Mouse (Mus musculus) C2C12 (cell line): ENCODE measurements at regions not wholly inside any gene's neighbourhood (a gene's known extent, or its start where the extent isn't known, plus 50 kb on each side); places are given as distances from the start of the nearest gene placed in this dataset.

ENCODE experiments used
- CTCF ChIP-seq: IDR thresholded peaks from one replicate; pipeline ENCODE4 v1.5.1; 2011; ENCODE audit not compliant: control insufficient read depth, insufficient read depth, insufficient read length
- FOSL1 ChIP-seq: IDR thresholded peaks from one replicate; pipeline ENCODE4 v1.8.0; 2011; ENCODE audit warnings: mild to moderate bottlenecking, low read length; ENCODE audit not compliant: poor library complexity, insufficient read depth, severe bottlenecking
- USF1 ChIP-seq: IDR thresholded peaks from one replicate; pipeline ENCODE4 v1.6.1; 2011; ENCODE audit warnings: low read depth, mild to moderate bottlenecking, control low read depth, moderate library complexity

DNA sequence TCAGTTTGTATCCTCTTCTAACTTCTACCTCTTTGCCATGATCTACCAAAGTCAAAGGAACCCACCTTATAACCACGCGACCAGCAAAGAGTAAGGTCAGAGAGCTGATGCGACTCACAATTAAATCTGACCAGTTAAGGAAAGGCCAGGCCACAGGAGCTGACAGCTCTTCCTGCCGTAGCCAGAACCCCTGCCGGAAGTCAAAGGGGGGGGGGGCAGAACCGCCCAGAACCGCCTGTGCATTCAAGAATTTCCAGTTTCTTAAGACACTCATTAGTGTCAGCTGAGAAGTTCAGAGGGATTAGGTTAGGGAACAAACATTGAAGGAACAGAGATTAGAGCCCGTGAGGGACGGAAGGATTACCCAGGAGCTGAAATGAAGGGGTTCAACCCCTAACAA lies 51.0 kb upstream of the Nfe2l3 start:
- TF ChIP-seq FOSL1: no peak
- TF ChIP-seq CTCF: no peak
- TF ChIP-seq USF1: no peak
